Mouse (Mus musculus): Measurements from ENCODE around the gene Atf7. TPM values are rescaled to one million over a fixed set of nuclear protein-coding genes. Genes with fewer than 3 reads are reported as not detected.
"Not testable (repeated sequence)": the region's sequence is repeated elsewhere in the genome, so short reads cannot be mapped to it uniquely, and the experiment has no call there.

Gene Atf7
- total and polyA plus RNA-seq, 3 experiments = 6.7 to 31.9 (median 8.6) TPM

GRCm38 (mm10) chr15:102663825-102664224 is 38.6 kb upstream of the Atf7 start:
- H3K4me2 ChIP-seq (ENCODE audit: insufficient read depth, low read depth, poor library complexity, severe bottlenecking) = no peak overlapping the region
- DNase-seq (ENCODE audit: extremely low read depth) = peak; percentile 93
- dilution Hi-C loops (cut with MboI; ENCODE audit: extremely low pct_ligation_motif_present, extremely low pct_unique_long_range_greater_than_20kb, low sequenced_read_pairs) = no loop called here

GRCm38 (mm10) chr15:102662601-102663000 is 37.3 kb upstream of the Atf7 start:
- H3K27me3 ChIP-seq (replicated peaks); H3K27ac ChIP-seq (ENCODE audit: insufficient read depth, low read depth); H3K9ac ChIP-seq (ENCODE audit: insufficient read depth, low read depth); dilution Hi-C loops (cut with MboI; ENCODE audit: extremely low pct_ligation_motif_present, extremely low pct_unique_long_range_greater_than_20kb, low sequenced_read_pairs); H3K9me3 ChIP-seq (replicated peaks; ENCODE audit: low read length); H3K79me2 ChIP-seq (replicated peaks; ENCODE audit: control insufficient read depth, extremely low read depth, insufficient read depth, poor library complexity, severe bottlenecking); DNase-seq (ENCODE audit: extremely low read depth); H3K4me3 ChIP-seq (replicated peaks in 1 of 3; ENCODE audit: low read depth in 2 of 3, low read length in 2 of 3, poor library complexity in 1 of 3); H3K4me2 ChIP-seq (ENCODE audit: insufficient read depth, low read depth, poor library complexity, severe bottlenecking): not testable (repeated sequence)
- in situ Hi-C loops (cut with MboI; ENCODE audit: low pct_ligation_motif_present, low pct_unique_long_range_greater_than_20kb, low sequenced_read_pairs) = loop anchor here (5.0 to 10.0 kb wide), 2 partner anchors 35 to 118 kb away; partner anchors contain the start of genes Atf7 and Gm28047
- Histone ChIP-seq H3K4me1 (ENCODE audit: control insufficient read depth in 1 of 2, insufficient read depth in 2 of 2) (peaks cover 5 to 53% of the 10 kb centered on the region in 2 experiments), H3K36me3 (replicated peaks in 1 of 2; ENCODE audit: control insufficient read depth in 1 of 2, insufficient read depth in 1 of 2, low read length in 1 of 2) (peaks cover 59 to 79% of the 10 kb centered on the region in 2 experiments)

More at GRCm38 (mm10) chr15:102663825-102664224, 38.6 kb upstream of the Atf7 start:
- Histone ChIP-seq H3K4me1 (ENCODE audit: control insufficient read depth in 1 of 2, insufficient read depth in 2 of 2) (peaks cover 5 to 63% of the 10 kb centered on the region in 2 experiments), H3K27me3 (replicated peaks) (no peaks in the 10 kb centered on the region), H3K79me2 (replicated peaks; ENCODE audit: control insufficient read depth, extremely low read depth, insufficient read depth, poor library complexity, severe bottlenecking) (peaks cover 7% of the 10 kb centered on the region), H3K9ac (ENCODE audit: insufficient read depth, low read depth) (no peak overlapping the region), H3K9me3 (replicated peaks; ENCODE audit: low read length) (no peaks in the 10 kb centered on the region), H3K27ac (ENCODE audit: insufficient read depth, low read depth) (0 out of 2 replicates have a peak overlapping the region, but pooled peaks have one; percentile 77), H3K4me3 (replicated peaks in 1 of 3; ENCODE audit: low read depth in 2 of 3, low read length in 2 of 3, poor library complexity in 1 of 3) (no peak overlapping the region), H3K36me3 (replicated peaks in 1 of 2; ENCODE audit: control insufficient read depth in 1 of 2, insufficient read depth in 1 of 2, low read length in 1 of 2) (peaks cover 64 to 91% of the 10 kb centered on the region in 2 experiments)
- in situ Hi-C loops (cut with MboI; ENCODE audit: low pct_ligation_motif_present, low pct_unique_long_range_greater_than_20kb, low sequenced_read_pairs) = loop anchor here (5.0 to 10.0 kb wide), 2 partner anchors 37 to 119 kb away; partner anchors contain the start of genes Atf7 and Gm28047
- 0 out of 2 replicates have a peak, but pooled peaks have one; percentile 41 for TF ChIP-seq EP300 (IDR thresholded peaks at IDR 0.05; ENCODE audit: low read length)
- no peak for TF ChIP-seq ZKSCAN1 (IDR thresholded peaks at IDR 0.05; ENCODE audit: borderline replicate concordance, low read depth, low read length)
- peak; percentile 14; the same call in 1 of the 2 replicates for TF ChIP-seq TCF12 (IDR thresholded peaks at IDR 0.05; ENCODE audit: low read depth, low read length)
- peak; percentile 45; the same call in 1 of the 2 replicates for TF ChIP-seq SIN3A (IDR thresholded peaks at IDR 0.05; ENCODE audit: low read length)
- 0 out of 2 replicates have a peak, but pooled peaks have one; percentile 7 for TF ChIP-seq IRF4 (IDR thresholded peaks at IDR 0.05; ENCODE audit: low read depth, low read length)
- no peak for TF ChIP-seq NELFE (IDR thresholded peaks at IDR 0.05; ENCODE audit: low read depth, low read length)
- TF ChIP-seq MAZ (IDR thresholded peaks at IDR 0.05; ENCODE audit: low read depth, low read length) = no peak
- TF ChIP-seq CHD2 (IDR thresholded peaks at IDR 0.05; ENCODE audit: low read length) = no peak
- TF ChIP-seq BHLHE40 (IDR thresholded peaks at IDR 0.05; ENCODE audit: low read depth, low read length) = peak; percentile 34; the same call in 1 of the 2 replicates
- TF ChIP-seq ETS1 (conservative IDR thresholded peaks at IDR 0.05; ENCODE audit: low read depth, low read length) = peak; percentile 54
- no peak for TF ChIP-seq USF1 (IDR thresholded peaks at IDR 0.05; ENCODE audit: low read depth, low read length)

GRCm38 (mm10) chr15:102657926-102658381 is 32.7 kb upstream of the Atf7 start:
- no peak overlapping the region for H3K4me2 ChIP-seq (ENCODE audit: insufficient read depth, low read depth, poor library complexity, severe bottlenecking)
- no peak overlapping the region for H3K27ac ChIP-seq (ENCODE audit: insufficient read depth, low read depth)
- no peaks in the 10 kb centered on the region for H3K27me3 ChIP-seq (replicated peaks)
- TF ChIP-seq UBTF (IDR thresholded peaks at IDR 0.05; ENCODE audit: low read depth, low read length) (no peak), MAZ (IDR thresholded peaks at IDR 0.05; ENCODE audit: low read depth, low read length) (no peak), CHD1 (IDR thresholded peaks at IDR 0.05; ENCODE audit: low read depth, low read length) (no peak)
- peaks cover 17 to 34% of the 10 kb centered on the region in 2 experiments for H3K36me3 ChIP-seq (replicated peaks in 1 of 2; ENCODE audit: control insufficient read depth in 1 of 2, insufficient read depth in 1 of 2, low read length in 1 of 2)
- no peak overlapping the region for H3K9ac ChIP-seq (ENCODE audit: insufficient read depth, low read depth)
- H3K4me1 ChIP-seq (ENCODE audit: control insufficient read depth in 1 of 2, insufficient read depth in 2 of 2) = peaks cover 0 to 7% of the 10 kb centered on the region in 2 experiments; a peak in 2 of 4 replicates
- H3K9me3 ChIP-seq (replicated peaks; ENCODE audit: low read length) = no peaks in the 10 kb centered on the region
- no peak overlapping the region for H3K4me3 ChIP-seq (replicated peaks in 1 of 3; ENCODE audit: low read depth in 2 of 3, low read length in 2 of 3, poor library complexity in 1 of 3)
- no peaks in the 10 kb centered on the region for H3K79me2 ChIP-seq (replicated peaks; ENCODE audit: control insufficient read depth, extremely low read depth, insufficient read depth, poor library complexity, severe bottlenecking)
- in situ Hi-C loops (cut with MboI; ENCODE audit: low pct_ligation_motif_present, low pct_unique_long_range_greater_than_20kb, low sequenced_read_pairs) (no loop called here), dilution Hi-C loops (cut with MboI; ENCODE audit: extremely low pct_ligation_motif_present, extremely low pct_unique_long_range_greater_than_20kb, low sequenced_read_pairs) (no loop called here)
- DNase-seq (ENCODE audit: extremely low read depth) = no peak

All from CH12.LX (cell line).